Mouse (Mus musculus) myocyte (in vitro differentiated cells): Measurements from ENCODE around the gene Pappa. TPM values are rescaled to one million over a fixed set of nuclear protein-coding genes. Genes with fewer than 3 reads are reported as not detected.

Source experiments
- H3K27me3 ChIP-seq: one replicate; pipeline ENCODE4 v1.6.1; 2011; ENCODE audit not compliant: control insufficient read depth, insufficient read depth, insufficient read length
- H3K36me3 ChIP-seq: one replicate; pipeline ENCODE4 v1.6.1; 2011; ENCODE audit not compliant: control insufficient read depth, insufficient read depth
- H3K4me2 ChIP-seq: one replicate; pipeline ENCODE4 v1.6.1; 2011; ENCODE audit warnings: low read depth, control low read depth
- H3K4me3 ChIP-seq: one replicate; pipeline ENCODE4 v1.5.1; 2011; ENCODE audit warnings: mild to moderate bottlenecking, control low read depth, moderate library complexity
- H3K79me2 ChIP-seq: one replicate; pipeline ENCODE4 v1.6.1; 2011; ENCODE audit not compliant: control insufficient read depth, insufficient read depth
- H3ac ChIP-seq: one replicate; pipeline ENCODE4 v1.6.1; 2011; ENCODE audit not compliant: control insufficient read depth, insufficient read length
- CEBPB ChIP-seq: IDR thresholded peaks from 2 replicates; pipeline ENCODE4 v1.6.1; 2011; ENCODE audit warnings: mild to moderate bottlenecking, moderate library complexity; ENCODE audit not compliant: poor library complexity, insufficient read depth, severe bottlenecking
- E2F4 ChIP-seq: IDR thresholded peaks from one replicate; pipeline ENCODE4 v1.6.1; 2011; ENCODE audit warnings: mild to moderate bottlenecking, control low read depth, moderate library complexity; ENCODE audit not compliant: insufficient read depth
- MAX ChIP-seq: IDR thresholded peaks from one replicate; pipeline ENCODE4 v1.6.1; 2011; ENCODE audit warnings: low read depth, mild to moderate bottlenecking, control low read depth
- MYOD1 ChIP-seq, 3 experiments: IDR thresholded peaks; one replicate each; pipeline ENCODE4 v1.6.1; 2011; ENCODE audit warnings: control low read depth in 2 of 3, low read depth in 2 of 3, mild to moderate bottlenecking in 2 of 3, moderate library complexity in 1 of 3; ENCODE audit not compliant: insufficient read length in 2 of 3, control insufficient read depth in 1 of 3
- MYOG ChIP-seq, 3 experiments: IDR thresholded peaks; one replicate each; pipeline ENCODE4 v1.6.1; 2011; ENCODE audit warnings: control low read depth in 2 of 3, low read depth in 2 of 3, mild to moderate bottlenecking in 2 of 3; ENCODE audit not compliant: insufficient read length in 2 of 3, control insufficient read depth in 1 of 3, insufficient read depth in 1 of 3
- POLR2A ChIP-seq: IDR thresholded peaks from one replicate; pipeline ENCODE4 v1.6.1; 2011; ENCODE audit warnings: low read depth, mild to moderate bottlenecking, control low read depth, moderate library complexity; ENCODE audit not compliant: insufficient read length
- POLR2AphosphoS2 ChIP-seq: IDR thresholded peaks from one replicate; pipeline ENCODE4 v1.6.1; 2011; ENCODE audit warnings: low read depth, control low read depth; ENCODE audit not compliant: insufficient read length
- REST ChIP-seq: IDR thresholded peaks from one replicate; pipeline ENCODE4 v1.6.1; 2011; ENCODE audit warnings: mild to moderate bottlenecking, control low read depth, moderate library complexity; ENCODE audit not compliant: insufficient read depth, insufficient read length
- SRF ChIP-seq: IDR thresholded peaks from one replicate; pipeline ENCODE4 v1.6.1; 2011; ENCODE audit warnings: low read depth; ENCODE audit not compliant: control insufficient read depth, insufficient read length
- TCF12 ChIP-seq: IDR thresholded peaks from one replicate; pipeline ENCODE4 v1.6.1; 2011; ENCODE audit warnings: mild to moderate bottlenecking, control low read depth; ENCODE audit not compliant: poor library complexity, insufficient read depth, severe bottlenecking
- TCF3 ChIP-seq: IDR thresholded peaks from one replicate; pipeline ENCODE4 v1.6.1; 2011; ENCODE audit warnings: low read depth, control low read depth; ENCODE audit not compliant: insufficient read length
- USF1 ChIP-seq: IDR thresholded peaks from one replicate; pipeline ENCODE4 v1.6.1; 2011; ENCODE audit warnings: low read depth, mild to moderate bottlenecking, control low read depth, moderate library complexity
- polyA plus RNA-seq: library from polyadenylated mRNA; unstranded; fragments of >200 nt; fragmentation: generic; extraction: Trizol; gene quantifications from one replicate; pipeline ENCODE4 v1.2.1, GENCODE M21; 2012; ENCODE audit warnings: missing spikeins

Pappa gene
- polyA plus RNA-seq, 1 experiment: 0.12 TPM

GRCm38 (mm10) chr4:65245440-65245839, 121.5 kb downstream of the Pappa start:
- TF ChIP-seq CEBPB (no peak), MYOD1 (IDR thresholded peaks at IDR 0.05; ENCODE audit: control insufficient read depth in 1 of 3, insufficient read length in 2 of 3, low read depth in 2 of 3) (no peak), TCF3 (no peak), POLR2A (no peak), TCF12 (no peak), E2F4 (no peak)
- Histone ChIP-seq H3K79me2 (no peaks in the 10 kb centered on the region), H3K4me2 (no peak overlapping the region), H3K27me3 (no peaks in the 10 kb centered on the region), H3K4me3 (no peak overlapping the region), H3ac (no peak overlapping the region), H3K36me3 (no peaks in the 10 kb centered on the region)

DNA sequence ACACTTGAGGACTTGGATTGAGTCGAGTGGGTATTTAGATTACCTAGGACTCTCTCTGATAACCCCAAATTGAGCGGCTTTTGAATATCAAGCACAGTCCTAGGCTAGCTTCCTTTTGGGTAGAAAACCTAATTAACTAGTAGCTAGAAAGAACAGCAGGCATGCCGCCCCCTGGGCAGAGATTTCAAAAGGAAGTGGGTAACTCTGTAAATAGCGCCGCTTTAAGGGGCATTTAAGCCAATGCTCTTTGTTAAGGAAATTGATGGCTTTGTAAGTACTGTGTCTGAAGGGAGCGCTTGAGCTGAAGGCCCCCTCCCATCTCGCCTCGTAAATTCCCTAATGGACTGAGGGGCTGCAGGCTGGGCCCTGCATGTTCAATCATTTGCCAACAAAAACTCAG, 128.2 kb downstream of the Pappa start:
- Histone ChIP-seq H3K79me2 (no peaks in the 10 kb centered on the region), H3K4me3 (no peak overlapping the region), H3K4me2 (no peak overlapping the region), H3K36me3 (no peaks in the 10 kb centered on the region), H3K27me3 (no peaks in the 10 kb centered on the region), H3ac (no peak overlapping the region)
- no peak for TF ChIP-seq REST
- TF ChIP-seq MAX: no peak
- no peak for TF ChIP-seq TCF12
- no peak for TF ChIP-seq CEBPB
- TF ChIP-seq MYOG (IDR thresholded peaks at IDR 0.05; ENCODE audit: control insufficient read depth in 1 of 3, insufficient read depth in 1 of 3, insufficient read length in 2 of 3, low read depth in 2 of 3): no peak
- TF ChIP-seq POLR2AphosphoS2: no peak
- no peak for TF ChIP-seq MYOD1 (IDR thresholded peaks at IDR 0.05; ENCODE audit: control insufficient read depth in 1 of 3, insufficient read length in 2 of 3, low read depth in 2 of 3)
- TF ChIP-seq SRF: no peak
- TF ChIP-seq TCF3: no peak
- no peak for TF ChIP-seq E2F4
- TF ChIP-seq POLR2A: no peak
- TF ChIP-seq USF1: no peak

DNA sequence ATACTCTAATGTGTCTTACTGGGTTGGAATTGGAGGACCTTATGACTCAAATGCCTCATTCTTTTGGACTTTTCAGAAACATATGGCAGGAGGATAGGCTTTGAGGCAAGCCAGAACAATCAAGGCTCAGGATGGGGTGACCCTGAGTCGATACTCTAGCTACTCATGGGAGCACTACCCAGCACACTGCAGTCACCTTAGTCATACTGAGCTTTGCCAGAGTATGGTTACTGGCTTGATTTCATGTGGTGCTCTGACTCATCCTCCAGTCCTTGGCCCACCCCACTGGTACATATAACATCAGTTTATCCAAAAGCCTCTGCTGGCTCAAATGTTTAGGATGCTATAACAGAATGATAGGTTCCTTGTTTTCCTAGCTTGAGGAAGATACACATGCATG, 130.1 kb downstream of the Pappa start:
- H3K79me2 ChIP-seq: no peaks in the 10 kb centered on the region
- H3K36me3 ChIP-seq: no peaks in the 10 kb centered on the region
- no peaks in the 10 kb centered on the region for H3K27me3 ChIP-seq
- no peak overlapping the region for H3ac ChIP-seq
- H3K4me2 ChIP-seq: no peak overlapping the region
- TF ChIP-seq SRF (no peak), CEBPB (no peak), REST (no peak), TCF3 (no peak), MAX (no peak), POLR2A (no peak), MYOG (IDR thresholded peaks at IDR 0.05; ENCODE audit: control insufficient read depth in 1 of 3, insufficient read depth in 1 of 3, insufficient read length in 2 of 3, low read depth in 2 of 3) (no peak), E2F4 (no peak), MYOD1 (IDR thresholded peaks at IDR 0.05; ENCODE audit: control insufficient read depth in 1 of 3, insufficient read length in 2 of 3, low read depth in 2 of 3) (no peak), USF1 (no peak), POLR2AphosphoS2 (no peak), TCF12 (no peak)
- no peak overlapping the region for H3K4me3 ChIP-seq

- H3K36me3 ChIP-seq: no peaks in the 10 kb centered on the region
- no peak overlapping the region for H3ac ChIP-seq
- H3K79me2 ChIP-seq: no peaks in the 10 kb centered on the region
- no peaks in the 10 kb centered on the region for H3K27me3 ChIP-seq
- H3K4me2 ChIP-seq: no peak overlapping the region
- no peak overlapping the region for H3K4me3 ChIP-seq
- TF ChIP-seq POLR2AphosphoS2: no peak
- TF ChIP-seq TCF12: no peak
- TF ChIP-seq REST: no peak
- TF ChIP-seq USF1: no peak
- TF ChIP-seq POLR2A: no peak
- TF ChIP-seq CEBPB: no peak
- TF ChIP-seq MYOG (IDR thresholded peaks at IDR 0.05; ENCODE audit: control insufficient read depth in 1 of 3, insufficient read depth in 1 of 3, insufficient read length in 2 of 3, low read depth in 2 of 3): no peak
- TF ChIP-seq TCF3: no peak
- no peak for TF ChIP-seq SRF
- no peak for TF ChIP-seq MAX
- no peak for TF ChIP-seq E2F4
- no peak for TF ChIP-seq MYOD1 (IDR thresholded peaks at IDR 0.05; ENCODE audit: control insufficient read depth in 1 of 3, insufficient read length in 2 of 3, low read depth in 2 of 3)
Observed at GRCm38 (mm10) chr4:65267066-65267465, 143.1 kb downstream of the Pappa start.

DNA sequence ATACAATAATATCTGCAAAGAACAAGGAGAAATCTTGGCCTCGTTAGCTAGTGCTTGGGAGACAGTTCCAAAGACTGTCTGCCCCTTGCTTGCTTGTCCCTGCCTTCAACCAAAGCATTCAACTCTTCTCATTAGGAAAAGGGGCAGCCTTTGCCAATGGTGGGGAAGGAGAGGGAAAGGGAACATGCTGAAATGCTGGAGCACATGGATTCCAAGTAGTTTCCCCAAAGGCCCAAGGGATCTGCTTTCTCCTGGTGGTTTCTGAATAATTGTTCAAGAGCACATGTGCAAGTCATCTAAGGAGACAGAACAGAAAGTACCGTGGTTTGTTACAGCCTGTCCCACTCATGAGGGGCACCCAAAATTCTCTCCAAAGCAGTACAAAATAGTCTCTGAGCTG, 146.0 kb downstream of the Pappa start:
- no peaks in the 10 kb centered on the region for H3K36me3 ChIP-seq
- TF ChIP-seq CEBPB (no peak), REST (no peak), SRF (no peak), MYOD1 (IDR thresholded peaks at IDR 0.05; ENCODE audit: control insufficient read depth in 1 of 3, insufficient read length in 2 of 3, low read depth in 2 of 3) (no peak), USF1 (no peak), MAX (no peak), TCF3 (no peak), POLR2A (no peak), POLR2AphosphoS2 (no peak), TCF12 (no peak), E2F4 (no peak), MYOG (IDR thresholded peaks at IDR 0.05; ENCODE audit: control insufficient read depth in 1 of 3, insufficient read depth in 1 of 3, insufficient read length in 2 of 3, low read depth in 2 of 3) (no peak)
- no peak overlapping the region for H3K4me2 ChIP-seq
- H3K27me3 ChIP-seq: no peaks in the 10 kb centered on the region
- H3ac ChIP-seq: no peak overlapping the region
- no peaks in the 10 kb centered on the region for H3K79me2 ChIP-seq
- no peak overlapping the region for H3K4me3 ChIP-seq
